Mouse (Mus musculus) hindbrain, embryonic 15.5 days (tissue): Measurements from ENCODE around the gene Tmco4. TPM values are rescaled to one million over a fixed set of nuclear protein-coding genes. Genes with fewer than 3 reads are reported as not detected.

Experiments used
- ATAC-seq: fragments of 200-750 bp; cut with Nextera tagmentation; 2 replicates; pipeline ENCODE4 v1.8.0; 2017; ENCODE audit warnings: low read depth, moderate number of reproducible peaks, moderate TSS enrichment; ENCODE audit not compliant: low FRiP score
- H3K27ac ChIP-seq: fragments of 300-500 bp; sonication (generic); replicated peaks from 2 replicates; pipeline ENCODE4 v1.5.1; 2015; ENCODE audit warnings: mild to moderate bottlenecking, inconsistent platforms
- H3K27me3 ChIP-seq: fragments of 300-500 bp; sonication (generic); 2 replicates; pipeline ENCODE4 v1.6.1; 2015; ENCODE audit warnings: control low read depth, inconsistent platforms
- H3K36me3 ChIP-seq: fragments of 300-500 bp; sonication (generic); 2 replicates; pipeline ENCODE4 v1.6.1; 2015; ENCODE audit warnings: control low read depth, inconsistent platforms
- H3K4me1 ChIP-seq: fragments of 300-500 bp; sonication (generic); replicated peaks from 2 replicates; pipeline ENCODE4 v1.6.1; 2015; ENCODE audit warnings: control low read depth, inconsistent platforms
- H3K4me2 ChIP-seq: fragments of 300-500 bp; sonication (generic); 2 replicates; pipeline ENCODE4 v1.6.1; 2015; ENCODE audit warnings: moderate library complexity, mild to moderate bottlenecking, inconsistent platforms
- H3K4me3 ChIP-seq: fragments of 300-500 bp; sonication (generic); 2 replicates; pipeline ENCODE4 v1.5.1; 2015; ENCODE audit warnings: mild to moderate bottlenecking, inconsistent platforms
- H3K9ac ChIP-seq: fragments of 300-500 bp; sonication (generic); 2 replicates; pipeline ENCODE4 v1.6.1; 2015; ENCODE audit warnings: inconsistent platforms
- H3K9me3 ChIP-seq: fragments of 300-500 bp; sonication (generic); 2 replicates; pipeline ENCODE4 v1.6.1; 2016; ENCODE audit warnings: control low read depth, inconsistent platforms
- WGBS: fragments of 180-500 bp; shearing (Covaris S2); methylation state at CpG from one replicate; pipeline ENCODE4 v1.1.7; 2015; 5-methylcytosine and 5-hydroxymethylcytosine counted together
- polyA plus RNA-seq: library from polyadenylated mRNA; unstranded; fragments of >200 nt; fragmentation: Nextera tagmentation; extraction: Ambion mirVana; gene quantifications from 2 replicates; pipeline ENCODE4 v1.2.1, GENCODE M21; 2015

The Tmco4 gene
- polyA plus RNA-seq, 1 experiment from 2014 or later, result 1.0 TPM

- Histone ChIP-seq H3K36me3 (no peaks in the 10 kb centered on the region), H3K9ac (no peak overlapping the region), H3K27me3 (peaks cover 43% of the 10 kb centered on the region), H3K4me1 (peaks cover 30% of the 10 kb centered on the region), H3K9me3 (no peaks in the 10 kb centered on the region), H3K4me3 (no peak overlapping the region), H3K27ac (no peak overlapping the region), H3K4me2 (peak overlapping the region; percentile 3)
- 69% methylated on average over 15 of the region's 15 CpGs for WGBS
- no peak for ATAC-seq
Measured at GRCm38 (mm10) chr4:139090303-139090940, 117.7 kb downstream of the Tmco4 start.

- peak overlapping the region; percentile 69 for H3K27ac ChIP-seq
- WGBS, result 20% methylated on average over 7 of the region's 7 CpGs
- ATAC-seq, result no peak
- peaks cover 30% of the 10 kb centered on the region for H3K4me1 ChIP-seq
- H3K36me3 ChIP-seq, result no peaks in the 10 kb centered on the region
- peak overlapping the region; percentile 54; the same call in 1 of the 2 replicates for H3K4me3 ChIP-seq
- H3K4me2 ChIP-seq, result peak overlapping the region; percentile 96
- H3K9ac ChIP-seq, result no peak overlapping the region
- no peaks in the 10 kb centered on the region for H3K9me3 ChIP-seq
- peaks cover 43% of the 10 kb centered on the region for H3K27me3 ChIP-seq
Measured at GRCm38 (mm10) chr4:139091066-139091465, 118.4 kb downstream of the Tmco4 start.

DNA sequence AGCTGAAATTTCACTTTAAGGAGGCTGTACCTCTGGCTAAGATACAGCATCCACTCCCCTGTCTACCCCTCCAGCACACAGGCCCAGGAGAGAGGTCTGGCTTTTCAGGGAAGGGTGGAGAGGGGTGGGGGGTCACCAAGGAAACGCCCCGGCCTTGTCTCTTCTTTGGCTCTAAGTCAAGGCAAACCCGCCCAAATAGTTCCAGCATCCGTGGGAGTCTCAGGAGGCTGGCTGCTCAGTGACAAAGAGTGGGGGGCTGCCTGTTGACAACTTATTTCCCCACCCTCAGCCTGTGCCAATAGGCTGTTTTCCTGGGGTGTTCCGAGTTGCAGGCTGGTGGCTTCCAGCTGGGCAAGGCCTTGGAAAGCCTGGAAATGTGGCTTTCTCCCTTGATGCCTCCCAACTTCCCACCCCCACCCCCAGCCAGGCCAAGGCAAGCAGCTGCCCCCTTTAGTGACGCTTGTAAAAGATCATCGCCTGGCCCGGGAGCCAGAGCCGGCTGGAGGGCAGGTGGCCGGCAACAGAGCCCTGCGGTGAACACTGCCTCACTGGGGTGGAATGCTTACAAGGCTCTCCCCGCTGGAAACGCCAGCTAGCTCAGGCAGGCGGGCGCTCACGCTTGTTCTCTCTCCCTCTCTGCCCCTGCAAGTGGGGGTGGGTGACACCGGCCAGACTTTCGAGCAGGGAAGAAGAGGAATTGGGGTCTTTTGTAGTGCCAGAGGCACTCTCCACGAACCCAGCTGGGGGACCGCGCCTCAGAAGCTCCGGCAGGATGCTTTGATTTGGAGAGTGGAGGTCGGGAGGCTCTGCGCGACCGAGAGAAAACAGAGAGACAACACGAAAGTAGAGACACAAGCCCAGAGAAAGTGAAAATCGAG lies 119.0 kb downstream of the Tmco4 start:
- H3K36me3 ChIP-seq, result no peaks in the 10 kb centered on the region
- peak overlapping the region; percentile 69 for H3K27ac ChIP-seq
- H3K4me1 ChIP-seq, result peaks cover 30% of the 10 kb centered on the region
- peak overlapping the region; percentile 54 for H3K4me3 ChIP-seq
- WGBS, result 2% methylated on average over 28 of the region's 28 CpGs
- H3K9ac ChIP-seq, result peak overlapping the region; percentile 66
- peak; percentile 60; the same call in 1 of the 2 replicates for ATAC-seq
- peaks cover 43% of the 10 kb centered on the region for H3K27me3 ChIP-seq
- H3K4me2 ChIP-seq, result peak overlapping the region; percentile 96
- no peaks in the 10 kb centered on the region for H3K9me3 ChIP-seq

DNA sequence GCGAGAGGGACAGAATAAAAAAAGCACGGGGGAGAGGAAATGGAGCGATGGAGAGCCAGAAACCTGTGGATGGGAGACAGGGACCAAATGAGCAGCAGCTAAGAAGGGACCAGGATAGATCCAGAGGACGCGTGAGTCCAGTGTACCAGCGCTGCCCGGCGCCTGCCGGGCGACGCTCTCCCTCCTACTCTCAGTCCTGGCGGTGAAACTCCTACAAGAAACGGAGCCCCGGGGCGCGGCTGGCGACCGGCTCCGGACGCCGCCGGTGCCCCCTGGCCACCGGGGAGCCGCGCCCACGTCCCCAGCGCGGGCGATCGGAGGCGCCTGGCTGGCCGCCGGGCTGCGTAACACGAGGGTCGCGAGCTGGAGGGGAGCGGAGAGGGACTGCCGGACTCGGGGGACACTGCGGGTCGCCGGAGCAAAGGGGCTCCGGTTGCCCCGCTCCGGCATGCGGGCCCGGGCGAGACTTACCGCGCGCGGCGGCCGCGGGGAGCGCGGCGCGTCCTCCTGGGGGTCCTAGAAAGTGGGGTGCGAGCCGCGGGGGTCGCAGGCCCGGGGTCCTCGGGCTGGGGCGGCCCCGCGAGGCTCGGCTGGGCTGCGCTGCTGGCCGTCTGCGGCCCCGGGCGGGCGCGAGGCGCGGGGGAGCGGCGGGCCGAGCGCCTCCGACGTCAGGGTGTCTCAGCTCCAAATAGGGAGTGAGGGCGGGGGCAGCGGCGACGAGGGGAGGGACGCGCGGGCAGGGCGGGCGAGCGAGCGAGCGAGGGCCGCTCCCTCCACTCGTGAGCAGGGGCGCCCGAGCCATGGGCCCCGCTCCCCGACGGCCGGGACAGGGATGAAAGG lies 119.9 kb downstream of the Tmco4 start, which contains the start of gene Nbl1:
Gene Nbl1 (minus strand): TSS at position 638 of the 840 bp plus-strand sequence.
- Histone ChIP-seq H3K9ac (peak within 1 kb of the TSS; percentile 66), H3K36me3 (no peaks in the 10 kb centered on the region), H3K4me1 (peaks cover 30% of the 10 kb centered on the region), H3K4me2 (peak within 1 kb of the TSS; percentile 96), H3K9me3 (no peaks in the 10 kb centered on the region), H3K27ac (peak within 1 kb of the TSS; percentile 69), H3K4me3 (peak within 1 kb of the TSS; percentile 54), H3K27me3 (peaks cover 43% of the 10 kb centered on the region)
- ATAC-seq, result peak; percentile 36; the same call in 1 of the 2 replicates
- under 1% methylated on average over 87 of the region's 105 CpGs for WGBS

DNA sequence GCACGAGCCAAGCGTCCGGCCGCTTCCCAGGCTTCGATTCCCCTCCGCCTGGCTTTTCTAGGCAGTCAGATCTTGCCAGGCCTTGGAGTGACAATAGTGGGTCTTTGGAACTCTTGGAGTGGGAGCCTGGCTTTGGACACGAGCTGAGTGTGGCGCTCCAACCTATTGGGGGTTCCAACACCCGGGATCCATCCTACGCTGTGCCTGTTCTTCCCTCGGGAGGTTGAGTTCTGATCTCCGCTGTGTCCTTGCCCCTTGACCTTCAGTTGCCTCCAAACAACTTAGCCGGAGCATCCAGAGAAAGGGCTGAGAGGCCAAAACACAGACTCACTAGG lies 120.5 kb downstream of the Tmco4 start:
- 0 out of 2 replicates have a peak overlapping the region, but pooled peaks have one; percentile 69 for H3K27ac ChIP-seq
- H3K36me3 ChIP-seq, result no peaks in the 10 kb centered on the region
- H3K4me1 ChIP-seq, result peaks cover 30% of the 10 kb centered on the region
- H3K4me3 ChIP-seq, result peak overlapping the region; percentile 54
- 18% methylated on average over 13 of the region's 13 CpGs for WGBS
- no peaks in the 10 kb centered on the region for H3K9me3 ChIP-seq
- ATAC-seq, result no peak
- H3K9ac ChIP-seq, result peak overlapping the region; percentile 66
- peaks cover 43% of the 10 kb centered on the region for H3K27me3 ChIP-seq
- peak overlapping the region; percentile 96 for H3K4me2 ChIP-seq

DNA sequence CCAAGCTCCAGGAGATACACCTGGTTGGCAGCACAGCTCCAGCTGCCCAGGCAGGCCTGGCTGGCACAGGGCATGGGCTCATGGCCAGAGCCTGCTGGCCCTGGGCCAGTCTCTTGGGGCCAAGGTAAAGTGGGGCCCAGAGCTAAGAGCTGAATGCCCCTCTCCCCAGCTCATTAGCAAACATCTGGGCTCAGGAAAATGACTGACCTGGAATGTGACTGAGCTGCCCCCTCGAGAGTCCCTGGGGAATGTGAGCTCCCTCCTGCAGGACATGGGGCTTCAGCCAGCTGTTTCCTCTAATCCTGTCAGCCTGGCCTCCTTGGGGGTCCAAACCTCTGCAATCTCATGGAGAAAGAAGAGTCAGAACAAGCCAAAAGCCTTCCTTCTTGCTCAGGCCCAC lies 122.7 kb downstream of the Tmco4 start:
- no peak for ATAC-seq

GRCm38 (mm10) chr4:139096201-139096600 lies 123.5 kb downstream of the Tmco4 start:
- peaks cover 29% of the 10 kb centered on the region for H3K27me3 ChIP-seq
- no peak overlapping the region for H3K9ac ChIP-seq
- no peaks in the 10 kb centered on the region for H3K9me3 ChIP-seq
- H3K4me3 ChIP-seq, result no peak overlapping the region
- no peak overlapping the region for H3K27ac ChIP-seq
- no peak for ATAC-seq
- H3K4me1 ChIP-seq, result peaks cover 20% of the 10 kb centered on the region
- H3K4me2 ChIP-seq, result no peak overlapping the region
- no peaks in the 10 kb centered on the region; the same call in 1 of the 2 replicates for H3K36me3 ChIP-seq
- WGBS, result 69% methylated on average over 5 of the region's 5 CpGs

More for the DNA sequence above, 122.7 kb downstream of the Tmco4 start:
- Histone ChIP-seq H3K27me3 (peaks cover 36% of the 10 kb centered on the region), H3K9me3 (no peaks in the 10 kb centered on the region), H3K4me2 (no peak overlapping the region), H3K9ac (no peak overlapping the region), H3K4me1 (peaks cover 28% of the 10 kb centered on the region), H3K27ac (no peak overlapping the region), H3K36me3 (no peaks in the 10 kb centered on the region), H3K4me3 (no peak overlapping the region)
- WGBS, result 69% methylated on average over 1 of the region's 1 CpGs

DNA sequence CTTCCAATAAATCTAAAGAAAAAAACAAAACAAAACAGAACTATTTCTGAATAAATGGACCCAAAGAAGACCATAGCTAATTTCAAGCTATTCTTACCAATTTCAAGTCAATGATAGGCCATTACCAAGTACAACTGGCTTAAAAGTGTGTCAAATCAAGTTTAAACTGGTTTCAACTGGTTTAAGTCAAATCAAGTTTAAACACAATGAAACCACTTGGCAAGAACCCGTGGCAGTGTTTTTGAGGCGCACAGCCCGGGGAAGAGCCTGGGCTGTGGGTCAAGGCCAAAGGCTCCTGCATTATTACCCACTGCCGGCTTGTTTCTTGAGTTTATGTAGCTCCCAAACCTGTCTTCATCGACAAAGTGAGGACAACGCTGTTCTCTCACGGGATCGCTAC lies 127.6 kb downstream of the Tmco4 start:
- WGBS, result 87% methylated on average over 8 of the region's 8 CpGs
- Histone ChIP-seq H3K27ac (no peak overlapping the region), H3K4me2 (no peak overlapping the region), H3K27me3 (no peaks in the 10 kb centered on the region), H3K9ac (no peak overlapping the region), H3K4me3 (no peak overlapping the region), H3K9me3 (no peaks in the 10 kb centered on the region), H3K4me1 (0 out of 2 replicates have a peak, but pooled peaks cover 3% of the 10 kb centered on the region), H3K36me3 (peaks cover 15% of the 10 kb centered on the region)
- ATAC-seq, result no peak

- no peak overlapping the region for H3K4me3 ChIP-seq
- ATAC-seq, result no peak
- 0 out of 2 replicates have a peak, but pooled peaks cover 3% of the 10 kb centered on the region for H3K4me1 ChIP-seq
- 79% methylated on average over 6 of the region's 6 CpGs for WGBS
- H3K27ac ChIP-seq, result no peak overlapping the region
- peaks cover 15% of the 10 kb centered on the region for H3K36me3 ChIP-seq
- H3K27me3 ChIP-seq, result no peaks in the 10 kb centered on the region
- H3K9me3 ChIP-seq, result no peaks in the 10 kb centered on the region
- no peak overlapping the region for H3K4me2 ChIP-seq
- H3K9ac ChIP-seq, result no peak overlapping the region
Measured at GRCm38 (mm10) chr4:139101546-139101945, 128.9 kb downstream of the Tmco4 start.

DNA sequence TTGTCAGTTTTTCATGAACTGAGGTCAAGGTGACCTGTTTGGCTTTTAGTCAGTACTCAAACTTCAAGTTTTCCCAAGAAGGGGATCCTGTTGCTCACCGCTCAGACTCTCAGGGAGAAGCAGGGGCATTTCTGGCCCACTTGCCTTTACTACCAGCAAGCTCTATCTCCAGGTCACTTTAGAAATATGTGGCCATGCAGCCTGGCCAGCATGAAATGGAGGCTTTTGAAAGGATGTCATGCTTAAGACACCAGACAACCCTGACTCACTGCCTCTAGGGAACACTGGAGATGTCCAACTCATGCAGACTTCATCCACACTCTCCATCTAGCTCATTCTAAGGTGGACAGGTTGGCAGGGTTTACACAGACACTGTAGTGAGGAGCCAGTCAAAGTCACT lies 132.8 kb downstream of the Tmco4 start:
- Histone ChIP-seq H3K4me2 (no peak overlapping the region), H3K36me3 (peaks cover 15% of the 10 kb centered on the region), H3K9ac (no peak overlapping the region), H3K27ac (no peak overlapping the region), H3K4me3 (no peak overlapping the region), H3K9me3 (no peaks in the 10 kb centered on the region), H3K27me3 (no peaks in the 10 kb centered on the region), H3K4me1 (0 out of 2 replicates have a peak, but pooled peaks cover 3% of the 10 kb centered on the region)
- 100% methylated on average over 1 of the region's 1 CpGs for WGBS
- ATAC-seq, result no peak
